Mouse (Mus musculus) embryo, embryonic 9.5 days (tissue): ENCODE measurements around the gene Opa3.
"Not testable (repeated sequence)": the region's sequence is repeated elsewhere in the genome, so short reads cannot be mapped to it uniquely, and the experiment has no call there.

ENCODE experiments used
- DNase-seq: peaks from one replicate; pipeline ENCODE4 v3.0.0-alpha.2; 2017; ENCODE audit errors: extremely low spot score

Gene Opa3

DNA sequence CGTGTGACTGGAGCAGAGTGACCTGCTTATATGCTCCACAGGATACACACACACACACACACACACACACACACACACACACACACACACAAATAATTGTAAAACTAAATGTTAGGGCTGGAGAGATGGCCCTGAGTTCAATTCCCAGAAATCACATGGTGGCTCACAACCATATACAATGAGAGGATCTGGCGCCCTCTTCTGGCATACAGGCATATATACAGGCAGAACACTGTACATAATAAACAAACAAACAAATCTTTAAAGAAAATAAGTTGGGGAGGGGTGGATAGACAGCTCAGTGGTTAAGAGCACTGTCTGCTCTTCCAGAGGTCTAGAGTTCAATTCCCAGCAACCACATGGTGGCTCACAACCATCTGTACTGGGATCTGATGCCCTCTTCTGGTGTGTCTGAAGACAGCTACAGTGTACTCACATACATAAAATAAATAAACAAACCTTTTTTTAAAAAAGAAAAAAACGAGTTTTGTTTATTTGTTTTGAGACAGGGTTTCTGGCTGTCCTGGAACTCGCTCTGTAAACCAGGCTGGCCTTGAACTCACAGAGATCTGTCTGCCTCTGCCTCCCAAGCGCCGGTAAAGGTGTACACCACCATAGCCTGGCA lies 53.7 kb downstream of the Opa3 start:
- DNase-seq: not testable (repeated sequence)

DNA sequence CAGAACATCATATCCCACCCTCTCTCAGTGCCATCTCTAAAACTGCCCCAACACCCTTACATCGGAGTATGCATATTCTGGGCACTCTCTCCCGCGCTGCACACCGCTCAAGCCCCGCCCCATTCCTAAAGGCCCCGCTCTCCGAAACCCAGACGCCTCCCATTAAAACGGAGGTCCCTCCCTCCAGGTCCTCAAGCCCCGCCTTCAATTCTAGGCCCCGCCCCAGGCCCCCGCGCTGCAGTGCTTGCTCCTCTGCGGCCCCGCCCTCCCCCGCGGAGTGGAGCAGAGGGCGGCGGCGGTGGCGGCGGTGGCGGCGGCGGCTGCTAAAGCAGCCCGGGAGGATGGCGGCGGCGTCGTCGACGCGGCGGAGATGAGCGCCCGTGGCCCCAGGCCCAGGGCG lies 54.3 kb downstream of the Opa3 start, which contains the start of gene Rtn2:
TSS of gene Rtn2 (plus strand) at position 240 of the 400 bp plus-strand sequence.
- DNase-seq: peak; percentile 89

DNA sequence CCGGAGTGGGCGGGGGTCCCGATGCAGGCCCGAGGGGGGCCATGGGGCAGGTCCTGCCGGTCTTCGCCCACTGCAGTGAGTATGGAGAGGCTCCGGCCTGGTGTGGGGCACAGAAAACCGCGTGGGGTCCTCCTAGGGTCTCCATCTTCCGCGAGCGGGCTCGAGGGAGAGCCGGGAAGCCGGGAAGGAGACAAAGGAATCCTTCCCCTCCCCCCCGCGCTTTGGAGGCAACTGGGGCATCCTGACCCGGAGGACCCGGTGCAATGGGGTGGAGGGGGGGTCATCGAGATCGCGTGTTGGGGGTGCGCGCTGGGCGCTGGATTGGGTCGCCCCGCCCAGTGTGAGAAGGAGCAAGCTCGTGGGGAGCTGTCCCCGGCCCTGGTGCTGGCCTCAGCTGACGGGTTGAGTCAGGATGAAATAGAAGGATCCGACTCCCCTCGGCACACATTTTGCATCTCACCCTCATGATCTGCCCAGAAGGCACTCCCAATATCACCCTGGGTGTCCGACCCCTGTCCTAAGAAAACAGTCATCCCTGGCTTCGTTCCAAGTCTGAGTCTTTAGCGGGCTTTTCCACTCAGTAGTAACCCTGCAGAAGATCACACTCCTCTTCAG lies 54.8 kb downstream of the Opa3 start:
- DNase-seq: peak; percentile 71

DNA sequence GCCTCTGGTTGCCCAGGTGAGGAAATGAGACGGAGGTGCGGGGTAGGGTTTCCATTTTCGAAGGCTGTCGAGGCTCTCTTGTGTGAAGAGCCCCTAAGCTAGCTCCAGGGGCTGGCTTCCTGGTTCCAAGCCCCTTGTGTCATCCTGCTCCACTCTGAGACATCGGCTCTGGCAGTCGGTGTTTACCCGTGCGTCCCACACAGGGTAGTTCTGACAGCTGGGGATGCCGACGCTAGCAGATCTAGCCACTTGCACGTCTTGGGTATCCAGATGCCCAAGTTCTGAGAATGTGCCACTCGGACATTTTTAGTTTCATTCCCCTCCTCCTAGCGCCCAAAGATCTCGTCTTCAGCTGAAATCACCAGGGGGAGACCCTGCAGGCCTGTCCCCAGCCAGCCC lies 55.3 kb downstream of the Opa3 start:
- no peak for DNase-seq

DNA sequence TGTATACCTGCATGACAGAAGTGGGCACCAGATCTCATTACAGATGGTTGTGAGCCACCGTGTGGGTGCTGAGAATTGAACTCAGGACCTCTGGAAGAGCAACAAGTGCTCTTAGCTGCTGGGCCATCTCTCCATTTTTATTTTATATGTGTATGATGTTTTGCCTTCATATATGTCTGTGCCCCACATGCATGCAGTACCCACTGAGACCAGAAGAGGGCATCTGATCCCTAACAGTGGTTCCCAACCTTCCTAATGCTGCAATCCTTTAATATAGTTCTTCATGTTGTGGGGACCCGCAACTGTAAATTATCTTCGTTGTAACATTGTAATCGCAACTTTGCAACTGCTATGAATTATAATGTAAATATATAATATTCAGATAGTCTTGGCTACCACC lies 56.6 kb downstream of the Opa3 start:
- DNase-seq: no peak

DNA sequence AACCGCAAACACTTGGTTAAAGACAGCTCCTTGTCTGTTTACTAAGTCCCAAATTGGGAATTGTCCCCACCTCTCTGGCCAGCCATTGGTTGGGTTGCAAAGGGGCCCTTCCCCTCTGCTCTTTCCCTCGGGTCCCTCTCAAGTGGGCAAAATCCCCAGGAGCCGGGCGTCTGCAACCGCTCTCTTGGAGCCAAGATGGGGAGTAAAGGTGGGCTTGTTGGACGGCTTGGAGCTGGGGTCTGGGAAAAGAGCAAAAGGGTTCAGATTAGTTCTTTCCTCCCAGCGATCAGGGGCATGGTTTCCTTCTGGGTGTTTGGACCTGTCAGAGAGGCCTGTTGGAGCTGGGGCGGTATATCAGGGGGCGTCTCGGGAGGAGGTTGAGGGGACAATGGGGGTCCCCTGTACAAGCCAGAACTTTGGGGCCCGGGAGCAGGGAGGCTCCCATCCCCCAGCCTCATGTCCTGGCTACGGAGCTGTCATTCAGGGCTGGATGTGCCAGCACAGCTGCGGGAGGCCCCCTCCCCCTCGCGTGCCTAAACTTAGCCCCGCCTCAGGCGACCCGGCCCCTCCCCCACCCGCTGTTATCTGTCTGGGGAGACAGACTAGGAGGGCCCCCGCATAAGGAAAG lies 62.9 kb downstream of the Opa3 start:
- peak; percentile 65 for DNase-seq

DNA sequence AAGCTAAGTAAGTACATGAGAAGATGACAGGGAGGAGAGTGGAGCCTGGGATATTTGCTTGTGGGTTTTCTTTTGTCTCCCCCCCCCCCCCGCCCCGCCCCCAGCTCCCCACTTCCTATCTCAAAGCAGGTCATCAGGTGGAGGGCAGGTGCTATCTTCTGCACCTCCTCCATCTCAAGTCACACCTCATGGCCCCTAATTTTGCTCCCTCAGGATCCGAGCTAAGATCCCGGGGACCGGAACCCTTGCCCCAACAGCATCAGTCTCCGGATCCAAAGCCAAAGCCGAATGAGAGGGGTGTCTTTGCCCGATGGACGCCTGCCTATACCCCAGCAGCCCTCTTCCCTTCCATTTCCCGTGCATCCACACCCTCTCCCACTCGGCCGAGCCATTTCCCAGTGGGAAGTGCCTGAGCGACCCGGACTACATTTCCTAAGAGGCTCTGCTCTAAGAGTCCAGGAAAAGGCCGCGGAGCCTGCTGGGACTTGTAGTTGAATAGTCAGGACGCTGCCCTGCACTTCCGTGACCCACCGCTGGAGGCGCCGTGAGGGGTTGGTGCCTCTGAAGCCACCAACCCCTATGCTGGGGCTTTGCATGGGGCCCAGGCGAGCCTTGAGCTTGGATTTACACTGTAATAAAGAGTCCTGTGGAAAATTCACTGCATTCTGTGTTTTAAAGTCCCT lies 67.5 kb downstream of the Opa3 start:
- DNase-seq: peak; percentile 94

DNA sequence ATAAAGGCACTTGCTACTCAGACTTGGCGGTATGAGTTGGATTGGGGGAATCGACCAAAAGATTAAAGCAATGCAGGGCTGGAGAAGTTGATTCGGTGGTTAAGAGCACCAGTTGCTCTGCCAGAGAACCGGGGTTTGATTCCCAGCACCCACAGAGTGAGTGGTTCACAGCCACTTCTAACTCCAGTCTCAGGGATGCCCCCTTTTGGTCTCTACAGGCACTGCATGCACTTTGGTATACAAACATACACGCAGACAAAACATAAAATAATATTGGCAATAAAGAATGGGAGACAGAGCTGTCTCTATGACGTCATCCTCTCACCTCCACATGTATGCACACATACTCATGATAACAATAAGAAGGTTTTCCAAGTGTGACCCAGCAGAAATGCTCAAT lies 68.9 kb downstream of the Opa3 start:
- no peak for DNase-seq

DNA sequence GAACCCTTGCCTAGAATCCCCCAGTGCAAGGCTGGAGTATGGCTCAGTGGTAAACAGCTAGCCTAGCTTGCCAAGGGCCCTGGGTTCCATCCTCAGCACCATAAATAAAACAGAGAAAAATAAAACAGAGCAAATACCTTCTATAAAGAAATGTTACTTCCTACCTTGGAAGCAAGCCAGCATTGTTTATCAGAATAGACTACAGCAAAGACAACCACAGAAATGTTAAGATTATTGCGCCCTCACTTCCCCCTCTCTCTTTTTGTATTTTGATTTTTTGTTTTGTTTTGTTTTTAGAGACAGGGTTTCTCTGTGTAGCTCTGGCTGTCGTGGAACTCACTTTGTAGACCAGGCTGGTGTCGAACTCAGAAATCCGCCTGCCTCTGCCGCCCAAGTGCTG lies 69.7 kb downstream of the Opa3 start:
- no peak for DNase-seq

DNA sequence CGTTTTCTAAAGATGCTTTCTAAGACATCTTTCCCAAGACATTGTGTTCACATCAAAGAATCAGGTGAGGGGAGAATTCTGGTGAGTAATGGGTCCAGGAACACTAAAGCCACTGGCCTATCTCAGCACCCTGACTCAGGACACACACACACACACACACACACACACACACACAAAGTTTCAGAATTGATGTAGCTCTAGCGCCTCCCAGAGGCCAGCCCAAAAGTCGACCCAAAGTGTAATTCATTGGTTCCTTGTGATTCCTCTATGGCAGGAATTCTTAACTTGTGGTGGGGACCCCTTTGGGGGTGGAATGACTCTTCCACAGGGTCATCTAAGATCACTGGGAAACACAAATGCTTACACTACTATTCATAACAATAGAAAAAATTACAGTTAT lies 71.1 kb downstream of the Opa3 start:
- peak; percentile 57 for DNase-seq

DNA sequence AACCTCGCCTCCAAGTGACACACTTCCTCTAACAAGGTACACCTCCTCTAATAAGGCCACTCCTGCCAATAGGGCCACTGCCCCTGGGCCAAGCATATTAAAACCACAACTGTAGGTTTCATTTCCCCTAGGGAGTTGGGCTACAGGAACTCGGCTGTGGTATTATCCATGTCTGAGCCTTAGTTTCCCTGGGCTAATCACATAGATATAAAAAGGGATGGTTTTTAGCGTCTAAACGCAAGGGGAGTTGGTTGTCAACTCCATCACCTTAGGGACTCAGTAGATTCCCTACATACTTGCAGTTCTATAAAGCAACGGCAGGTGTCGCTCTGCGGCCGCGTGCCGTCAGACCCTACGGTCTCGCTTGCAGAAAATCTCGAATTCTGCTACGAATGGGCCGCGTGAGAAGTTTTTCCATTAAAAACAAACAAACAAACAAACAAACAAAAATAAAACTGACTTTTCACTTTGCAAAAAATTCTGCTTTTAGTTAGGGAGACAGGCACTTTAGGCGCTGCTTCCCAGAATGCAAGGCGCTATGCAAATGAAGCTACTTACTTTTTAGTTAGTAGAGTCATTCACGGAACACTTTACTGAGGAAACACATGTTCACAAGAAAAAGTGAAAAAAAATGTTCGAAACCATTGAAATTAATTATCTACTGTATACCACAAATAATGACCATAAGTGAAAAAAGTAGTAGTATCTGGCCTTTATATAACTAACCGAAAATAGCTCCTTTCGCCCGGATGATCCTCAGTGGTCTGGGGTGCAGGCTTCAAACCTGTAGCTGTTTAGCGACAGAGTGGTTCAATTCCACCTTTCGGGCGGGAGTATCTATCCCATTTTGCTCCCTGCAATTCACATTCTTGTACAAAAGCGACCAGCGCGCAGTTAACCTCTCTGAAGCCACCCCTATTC lies 72.6 kb downstream of the Opa3 start:
- peak; percentile 84 for DNase-seq

DNA sequence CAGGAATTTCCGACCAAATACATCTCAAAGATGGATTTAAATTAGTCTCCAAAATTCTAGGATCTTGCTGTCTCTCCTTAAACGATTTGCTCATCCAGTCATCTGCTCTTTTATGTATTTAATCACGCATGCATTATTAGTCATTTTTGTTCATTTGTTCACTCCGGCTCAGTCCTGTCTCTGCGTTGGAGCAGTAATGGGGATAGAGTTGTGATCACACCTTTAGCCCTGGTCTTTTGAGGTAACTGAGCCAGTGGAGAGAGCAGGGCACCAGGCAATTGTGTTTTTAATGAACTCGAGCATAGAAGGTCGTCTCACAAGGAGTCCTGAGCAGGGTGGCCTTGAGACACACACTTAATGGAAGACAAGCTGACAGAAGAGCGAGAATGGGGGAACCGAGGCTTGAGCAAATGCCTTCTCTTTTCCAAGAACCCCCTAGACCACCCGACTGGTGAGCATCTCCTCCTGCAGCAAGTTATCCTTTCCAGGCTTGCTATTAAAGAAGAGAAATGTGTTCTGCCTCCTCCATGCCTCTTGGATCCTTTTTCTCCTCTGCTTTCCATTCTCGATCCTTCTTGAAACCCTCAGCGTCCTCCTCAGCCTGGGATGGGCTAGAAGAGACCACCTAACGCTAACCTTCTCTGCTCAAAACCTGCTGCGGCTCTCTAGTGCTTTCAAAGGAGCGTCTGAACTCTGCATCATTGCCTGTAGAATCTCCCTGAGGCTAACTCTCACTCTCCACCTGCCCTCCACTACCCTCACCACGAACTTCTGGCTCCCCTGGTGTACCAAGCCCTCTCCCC lies 73.5 kb downstream of the Opa3 start:
- no peak for DNase-seq

DNA sequence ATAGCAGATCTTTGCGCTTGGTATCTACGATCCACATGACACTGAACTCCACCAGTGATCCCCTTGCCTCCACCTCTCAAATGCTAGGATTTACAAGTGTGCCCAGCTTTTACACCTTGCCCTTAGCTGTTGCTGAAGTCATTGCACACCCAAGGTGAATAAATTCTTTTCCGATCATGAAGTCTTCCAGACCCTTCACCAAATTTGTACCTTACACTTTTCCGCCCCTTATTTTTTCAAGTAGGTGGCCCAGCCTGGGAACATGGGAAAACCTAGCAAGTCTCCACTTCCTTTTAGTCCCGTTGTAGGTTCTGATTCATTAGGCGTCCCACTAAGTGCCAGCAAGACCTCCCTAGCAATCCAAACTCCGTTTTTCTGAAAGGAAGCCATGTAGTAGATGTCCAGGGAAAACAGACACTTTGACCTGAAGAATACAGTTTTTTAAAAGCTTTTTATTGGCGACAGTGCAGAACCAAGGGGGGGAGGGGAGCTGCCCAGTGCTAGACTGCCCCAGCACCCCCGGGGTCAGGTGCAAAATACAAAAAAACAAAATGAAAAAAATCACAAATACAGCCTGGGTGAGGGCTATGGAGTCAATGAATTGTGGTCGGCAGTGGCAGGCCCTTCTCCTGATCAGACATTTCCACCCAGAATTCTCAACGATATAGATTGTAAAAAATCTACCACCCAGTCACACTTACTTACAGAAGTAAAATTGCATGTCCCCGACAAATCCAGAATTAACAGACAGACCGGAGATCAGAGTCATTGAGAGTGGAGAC lies 74.3 kb downstream of the Opa3 start:
- DNase-seq: no peak

DNA sequence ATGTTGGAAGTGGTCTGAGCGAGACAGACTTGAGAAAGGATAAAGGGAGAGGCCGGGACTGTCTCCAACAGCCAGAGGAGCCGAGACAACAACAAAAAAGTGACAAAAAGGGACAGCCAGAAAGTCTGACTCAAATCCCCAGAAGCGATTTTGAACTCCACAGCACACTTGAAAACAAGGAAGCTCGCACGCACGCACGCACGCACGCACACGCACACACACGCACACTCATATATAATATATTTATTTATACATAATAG lies 74.8 kb downstream of the Opa3 start:
- no peak for DNase-seq

DNA sequence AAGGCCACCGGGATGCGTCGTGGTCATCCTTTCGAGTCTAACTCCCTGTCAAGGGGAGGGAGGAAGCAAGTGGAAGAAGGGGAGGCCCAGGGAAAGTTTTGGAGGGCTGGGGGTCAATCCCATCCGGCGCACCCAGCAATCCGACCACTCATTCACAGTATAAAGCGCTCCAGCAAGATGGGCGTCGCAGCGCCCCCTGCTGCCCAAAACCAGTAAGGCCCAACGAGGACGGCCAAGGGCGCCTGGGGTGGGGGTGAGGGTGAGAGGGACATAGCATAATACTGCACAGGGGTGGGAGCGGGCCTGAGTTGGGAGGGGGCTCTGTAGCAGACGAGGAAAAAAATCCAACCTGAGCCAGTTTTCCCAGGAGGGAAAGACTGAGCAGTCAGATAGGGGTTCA lies 75.6 kb downstream of the Opa3 start:
- DNase-seq: peak; percentile 88

DNA sequence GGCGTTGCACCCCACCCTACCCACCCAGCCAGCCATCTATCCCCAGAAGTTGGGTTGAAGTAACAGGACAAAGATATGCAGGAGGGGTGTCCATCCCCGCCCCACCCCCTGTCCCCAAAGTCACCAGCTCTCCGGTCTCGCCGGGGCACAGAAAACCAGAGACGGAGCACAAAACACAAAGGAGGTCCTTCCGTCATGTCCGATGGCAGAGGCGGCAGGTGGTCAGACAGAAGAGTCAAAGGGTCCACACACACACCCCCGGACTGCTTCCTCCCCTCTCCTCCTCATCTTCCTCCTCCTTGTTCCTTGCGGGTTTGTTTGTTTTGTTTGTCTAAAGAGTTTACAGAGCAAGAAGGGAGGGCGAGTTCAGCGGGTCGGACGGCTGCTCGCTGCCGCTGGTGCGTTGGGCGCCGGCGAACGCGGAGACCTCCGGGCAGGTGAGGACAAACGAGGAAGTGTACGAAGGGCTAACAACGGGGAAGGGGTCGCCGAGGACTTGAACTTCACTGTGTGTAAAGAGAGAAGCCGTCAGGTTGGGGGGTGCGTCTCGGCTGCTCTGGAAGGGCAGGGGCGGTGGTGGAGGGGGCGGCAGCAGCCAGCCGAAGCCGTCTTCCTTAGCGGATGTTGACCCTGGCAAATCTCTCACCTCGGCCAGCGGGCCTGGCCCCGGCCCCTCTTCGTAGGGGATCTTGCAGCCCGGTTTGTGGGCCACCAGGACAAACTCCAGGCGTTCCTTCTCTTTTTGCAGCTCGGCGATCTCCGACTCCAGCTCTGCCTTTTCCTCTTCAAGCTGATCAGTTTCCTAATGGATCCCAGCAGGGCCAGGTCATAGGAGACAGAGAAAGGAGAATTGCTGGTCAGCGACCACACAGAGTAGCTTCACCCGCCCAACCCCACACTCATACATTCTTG lies 76.6 kb downstream of the Opa3 start:
- DNase-seq: no peak

DNA sequence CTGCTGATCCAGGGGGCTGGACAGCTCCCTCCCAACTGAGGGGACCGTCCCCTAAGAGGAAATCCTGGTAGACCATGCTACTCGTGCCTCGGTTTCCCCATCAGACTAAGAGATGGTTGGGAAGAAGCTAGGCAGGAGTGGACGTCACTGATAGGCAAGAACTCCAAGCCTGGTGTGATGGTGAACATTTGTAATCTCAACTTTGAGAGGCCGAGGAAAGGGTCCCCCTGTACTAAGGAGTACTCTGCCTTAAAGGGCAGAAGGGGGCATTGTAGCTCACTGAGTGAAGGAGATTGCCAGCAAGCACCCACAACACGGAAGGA lies 77.2 kb downstream of the Opa3 start:
- DNase-seq: no peak
